Mouse (Mus musculus): Measurements from ENCODE around the gene Atxn2l.

DNA sequence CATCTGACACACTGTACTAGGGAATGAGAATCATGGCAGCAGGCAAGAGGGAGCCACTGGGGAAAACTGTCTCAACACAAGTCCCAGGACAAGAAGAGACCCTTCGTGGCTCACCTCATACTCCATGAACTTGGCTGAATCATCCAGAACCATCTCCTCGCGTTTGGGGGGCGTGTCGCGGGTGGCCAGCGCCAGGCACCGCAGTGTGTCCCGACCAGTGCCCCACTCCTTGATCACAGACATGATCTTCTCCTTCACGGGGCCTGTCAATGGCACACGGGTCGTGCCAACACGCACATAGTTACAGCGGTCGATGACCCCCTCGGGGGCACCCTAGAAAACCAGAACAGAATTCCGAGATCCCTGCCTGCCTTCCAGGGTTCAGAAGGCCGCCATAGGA is 53.2 kb downstream of the Atxn2l start:
- no peak for TF ChIP-seq POLR2A (IDR thresholded peaks at IDR 0.05; ENCODE audit: control insufficient read depth, low read depth, low read length)
- no peak for TF ChIP-seq CTCF (IDR thresholded peaks at IDR 0.05; ENCODE audit: control insufficient read depth, insufficient read depth, insufficient replicate concordance, low read depth, low read length)

All from testis, adult 2 months (tissue).